Mouse (Mus musculus) urinary bladder, postnatal 4 days (tissue): Measurements from ENCODE around the gene Dapk2.

ENCODE experiments used
- DNase-seq, 2 experiments: peaks; one replicate each; pipeline ENCODE4 v3.0.0; 2021 to 2022; ENCODE audit warnings: low spot score in 2 of 2

Gene Dapk2

DNA sequence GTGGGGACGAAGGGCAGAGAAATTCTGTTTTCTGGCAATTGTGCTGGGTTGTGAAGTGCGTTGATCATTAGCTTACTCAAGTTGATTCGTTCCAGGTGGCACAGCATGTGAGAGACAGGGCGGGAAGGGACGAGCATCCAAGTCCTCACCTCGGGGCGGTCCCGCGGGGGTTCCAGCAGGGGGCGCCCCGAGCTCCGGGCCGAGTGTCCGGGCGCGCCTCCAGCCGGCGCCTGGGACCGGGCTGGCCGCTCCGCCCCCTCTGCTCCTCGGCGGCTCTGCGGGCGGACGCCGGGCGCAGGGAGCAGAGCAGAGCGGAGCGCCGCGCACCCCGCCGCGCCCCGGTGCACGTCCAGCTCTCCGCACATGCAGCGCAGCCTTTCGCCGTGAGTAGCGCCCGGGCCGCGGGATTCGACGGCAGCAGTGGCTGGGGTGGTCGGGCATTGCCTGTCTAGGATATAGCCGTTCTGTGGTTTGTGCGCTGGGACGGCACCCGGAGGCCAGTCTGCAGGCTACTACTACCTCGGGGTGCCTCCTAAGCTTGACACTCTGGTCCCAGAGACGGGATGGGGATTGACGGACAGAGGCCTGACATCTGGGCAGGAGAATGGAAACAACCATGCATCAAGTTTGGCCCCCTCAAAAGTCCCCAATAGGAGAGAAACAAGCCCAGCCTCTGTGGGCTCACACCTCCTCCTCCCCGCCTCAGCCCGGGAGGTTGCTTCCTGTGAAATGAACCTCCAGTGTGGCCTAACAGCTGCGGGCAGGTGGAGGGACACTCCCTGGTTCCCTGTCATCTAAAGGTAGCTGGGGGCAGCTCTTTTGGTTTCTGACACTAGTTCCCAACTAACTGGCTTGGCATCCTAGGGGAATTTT, at the start of gene Dapk2:
Gene Dapk2, plus strand, starts transcription at position 266 of the 873 bp plus-strand sequence.
- DNase-seq: peak; percentile 81 to 86

DNA sequence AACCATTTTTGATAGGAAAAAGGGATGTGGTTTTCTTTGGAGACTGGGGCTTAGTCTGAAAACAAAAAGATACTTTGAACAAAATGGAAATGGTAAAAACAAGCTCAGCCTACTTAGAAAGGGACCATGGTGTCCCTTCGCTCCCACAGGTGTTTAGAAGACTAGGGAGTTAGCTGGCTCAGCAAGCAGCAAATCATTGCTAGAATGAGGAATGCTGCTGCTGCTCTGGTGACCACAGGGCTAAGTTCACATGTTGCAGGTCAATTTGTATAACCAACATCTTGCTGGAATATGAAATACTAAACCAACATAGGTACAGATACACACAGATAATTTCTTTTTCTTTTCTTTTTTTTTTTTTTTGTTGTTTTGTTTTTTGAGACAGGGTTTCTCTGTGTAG, 48.4 kb upstream of the Dapk2 start:
- DNase-seq: no peak

DNA sequence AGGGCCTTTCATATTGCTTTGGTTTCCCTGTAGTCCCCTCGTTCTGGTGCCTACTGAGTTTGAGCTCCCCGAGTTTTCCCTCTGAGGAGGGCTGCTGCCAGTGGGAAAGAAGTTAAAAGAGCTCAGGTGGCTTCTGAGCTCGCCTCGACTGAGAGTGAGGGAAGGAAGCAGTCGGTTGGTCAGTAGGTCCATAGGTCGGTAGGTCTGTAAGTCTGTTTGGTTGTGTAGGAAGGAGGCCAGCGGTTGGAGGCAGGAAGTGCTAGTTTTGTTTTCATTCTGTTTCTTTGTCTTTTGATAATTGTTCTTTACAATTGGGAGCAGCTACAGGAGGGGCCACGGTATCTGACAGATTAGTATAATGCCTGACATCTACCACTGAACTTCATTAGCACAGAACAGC, 47.9 kb upstream of the Dapk2 start:
- no peak for DNase-seq

DNA sequence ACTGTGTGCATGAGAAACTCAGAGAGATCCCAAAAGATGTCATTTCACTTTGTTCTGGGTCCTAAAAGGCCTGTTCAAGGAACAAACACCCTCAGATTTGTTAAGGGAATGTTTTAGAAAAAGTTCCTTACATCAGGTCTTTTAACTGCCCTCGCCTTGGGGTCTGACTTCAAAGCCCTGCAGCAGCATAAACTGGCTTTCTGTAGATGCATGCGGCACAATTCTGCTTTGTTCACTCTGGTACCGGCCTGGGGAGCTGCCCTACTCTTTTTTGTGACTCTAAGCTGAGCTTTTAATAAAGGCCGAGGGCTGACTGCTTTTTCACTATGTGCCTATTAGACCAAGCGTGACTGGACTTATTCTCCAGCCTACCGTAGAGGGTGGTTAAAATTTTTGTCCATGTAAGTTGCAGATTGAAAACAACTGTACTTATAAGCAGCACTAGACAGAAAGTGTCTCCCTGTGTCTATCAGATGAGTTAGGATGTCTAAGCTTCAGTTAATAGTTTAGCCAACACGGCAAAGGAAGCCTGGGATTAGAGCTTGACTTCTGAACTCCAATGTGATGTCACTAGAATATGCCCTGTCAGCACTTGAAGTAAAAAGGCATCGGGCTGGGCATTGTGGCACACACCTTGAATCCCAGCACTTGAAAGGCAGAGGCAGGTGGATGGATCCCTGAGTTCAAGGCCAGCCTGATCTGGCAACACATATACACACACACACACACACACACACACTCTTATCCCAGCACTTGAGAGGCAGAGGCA, 47.2 kb upstream of the Dapk2 start:
- no peak for DNase-seq

DNA sequence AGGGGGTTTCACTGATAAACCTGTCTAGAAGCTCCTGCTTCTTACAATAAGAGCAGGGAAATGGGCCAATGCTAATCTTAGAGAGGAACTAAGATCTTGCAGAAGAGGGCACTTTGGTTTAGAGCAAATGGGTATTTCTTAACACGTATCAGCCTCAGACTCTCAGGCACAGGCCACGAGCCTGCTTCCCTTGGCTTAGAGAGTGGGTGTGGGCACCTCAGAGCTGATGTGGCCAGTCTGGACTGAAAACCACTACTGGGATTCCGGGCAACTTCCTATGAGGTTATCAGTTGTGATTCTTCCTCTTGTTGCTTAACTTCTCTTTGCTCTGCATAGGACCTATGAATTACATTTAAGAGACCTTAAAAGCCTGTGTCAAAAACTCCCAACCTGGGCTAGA, 43.7 kb upstream of the Dapk2 start:
- DNase-seq: no peak

DNA sequence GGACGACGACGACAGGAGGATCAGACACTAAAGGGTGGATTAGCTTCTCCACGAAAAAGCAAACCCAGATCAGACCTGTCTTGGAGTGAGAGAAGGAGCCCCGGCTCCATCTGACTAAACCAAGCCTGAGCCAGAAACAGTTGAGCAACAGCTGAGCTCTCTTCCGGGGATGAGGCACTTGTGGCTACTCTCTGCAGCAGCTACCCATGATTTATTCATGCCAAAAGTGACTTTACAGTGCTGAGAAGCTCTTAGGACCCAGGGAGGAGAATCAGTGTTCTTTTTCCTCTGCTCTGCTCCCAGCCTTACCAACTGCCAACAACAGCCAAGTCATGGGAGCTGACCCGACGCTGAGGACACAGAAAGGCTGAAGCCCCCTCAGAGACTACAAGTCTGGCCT, 41.1 kb upstream of the Dapk2 start:
- no peak for DNase-seq

DNA sequence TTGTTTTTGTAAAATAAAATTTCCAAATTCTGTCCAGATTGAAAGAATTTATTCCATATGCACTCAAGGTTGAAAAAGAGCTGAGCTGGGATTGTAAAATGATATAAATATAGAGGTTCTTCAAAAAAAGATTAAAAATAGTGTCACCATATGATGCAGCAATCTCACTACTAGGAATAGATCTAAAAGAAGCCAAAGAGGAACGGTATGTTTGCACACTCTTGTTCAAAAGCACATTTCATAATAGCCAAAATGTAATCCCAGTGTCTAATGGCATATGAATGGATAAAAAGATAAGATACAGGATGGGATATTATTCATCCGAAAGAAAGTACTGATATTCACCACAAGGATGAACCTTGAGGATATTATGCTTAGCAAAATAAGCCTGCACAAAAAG, 38.5 kb upstream of the Dapk2 start:
- DNase-seq: no peak

DNA sequence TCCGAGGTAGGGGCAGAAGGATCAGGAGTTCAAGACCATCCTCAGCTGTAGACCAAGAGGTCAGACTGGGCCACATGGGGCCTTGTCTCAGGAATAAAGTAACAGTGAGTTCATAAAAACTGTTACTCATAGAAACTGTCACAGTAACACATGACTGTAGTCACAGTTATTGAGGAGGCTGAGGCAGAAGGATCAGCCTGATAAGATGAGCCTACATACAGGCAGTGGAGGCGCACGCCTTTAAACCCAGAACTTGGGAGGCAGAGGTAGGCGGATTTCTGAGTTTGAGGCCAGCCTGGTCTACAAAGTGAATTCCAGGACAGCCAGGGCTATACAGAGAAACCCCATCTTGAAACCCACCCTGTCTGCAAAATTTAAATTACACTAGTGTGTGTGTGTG, 37.9 kb upstream of the Dapk2 start:
- no peak for DNase-seq

DNA sequence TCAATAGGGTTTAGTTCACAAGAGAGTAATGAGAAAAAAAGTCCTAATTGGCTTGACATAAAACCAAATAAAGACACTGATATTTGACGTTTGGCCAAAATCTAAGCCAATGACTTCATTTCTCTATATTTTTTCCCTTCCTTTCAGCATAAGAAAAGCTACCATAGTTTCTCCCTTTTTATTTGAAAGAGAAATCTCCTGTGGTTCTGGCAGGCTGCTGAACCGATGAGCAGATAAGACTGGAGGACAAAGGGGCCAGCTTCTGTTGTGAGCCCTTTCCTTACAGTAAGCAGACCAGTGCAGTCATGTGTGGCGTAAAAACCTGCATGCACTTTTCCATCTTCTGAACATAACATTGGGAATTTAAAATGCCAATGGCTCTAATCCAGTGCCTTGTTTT, 37.1 kb upstream of the Dapk2 start:
- DNase-seq: no peak

DNA sequence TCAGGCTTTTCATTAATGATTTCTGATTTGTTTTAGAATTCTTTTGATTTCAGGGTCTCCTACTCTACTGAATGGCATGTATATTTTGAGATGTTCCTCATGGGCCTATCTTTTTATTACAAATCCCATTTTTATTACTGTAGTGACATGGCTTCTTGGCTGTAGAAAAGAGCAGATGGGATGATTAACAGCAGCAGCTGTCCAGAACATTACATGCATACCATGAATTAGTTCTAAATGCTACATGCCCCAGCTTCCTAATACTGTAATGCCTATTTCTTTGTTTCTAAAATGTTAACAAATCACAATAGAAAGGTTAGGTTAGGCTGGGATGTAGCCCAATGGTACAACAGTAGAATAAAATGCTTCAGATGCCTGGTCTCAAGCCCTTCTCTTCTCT, 36.6 kb upstream of the Dapk2 start:
- DNase-seq: no peak

DNA sequence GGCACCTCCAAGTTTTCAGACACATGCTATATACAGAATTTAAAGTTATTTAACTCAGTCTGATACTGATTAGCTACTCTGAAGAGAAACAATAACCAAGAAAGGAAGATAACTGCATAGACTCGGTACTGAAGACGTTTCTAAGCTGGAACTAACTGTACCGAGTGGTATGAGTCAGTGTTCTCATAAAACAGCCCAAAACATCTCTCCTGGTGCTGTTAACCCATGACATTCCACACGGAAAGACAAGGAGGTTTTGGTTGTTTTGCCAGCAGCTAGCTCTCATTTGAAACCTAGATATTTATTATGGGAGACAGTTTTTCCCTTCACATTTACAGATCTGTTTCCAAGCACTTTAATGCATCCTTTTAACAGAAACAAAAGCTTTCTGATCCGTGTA, 34.4 kb upstream of the Dapk2 start:
- no peak for DNase-seq

DNA sequence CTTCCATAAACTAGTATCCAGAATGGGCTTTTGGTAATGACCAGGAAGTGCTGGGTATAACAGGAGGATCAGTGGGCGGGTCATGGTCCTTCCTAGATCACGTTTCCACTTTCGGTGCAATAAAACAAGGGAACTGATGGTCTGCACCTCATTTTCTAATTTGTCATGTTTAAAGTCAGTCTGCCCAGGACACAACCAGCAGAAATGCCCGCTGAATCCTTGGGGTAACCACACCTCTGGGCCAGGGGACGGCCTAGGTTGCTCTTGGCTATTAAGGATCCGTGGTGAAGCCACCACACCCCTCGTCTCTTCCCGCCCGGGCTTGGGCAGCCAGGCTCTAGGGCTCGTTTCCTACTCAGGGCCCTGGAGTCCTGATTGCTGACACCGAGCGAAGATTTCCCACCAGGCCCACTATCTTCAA, 33.9 kb upstream of the Dapk2 start:
- no peak for DNase-seq

DNA sequence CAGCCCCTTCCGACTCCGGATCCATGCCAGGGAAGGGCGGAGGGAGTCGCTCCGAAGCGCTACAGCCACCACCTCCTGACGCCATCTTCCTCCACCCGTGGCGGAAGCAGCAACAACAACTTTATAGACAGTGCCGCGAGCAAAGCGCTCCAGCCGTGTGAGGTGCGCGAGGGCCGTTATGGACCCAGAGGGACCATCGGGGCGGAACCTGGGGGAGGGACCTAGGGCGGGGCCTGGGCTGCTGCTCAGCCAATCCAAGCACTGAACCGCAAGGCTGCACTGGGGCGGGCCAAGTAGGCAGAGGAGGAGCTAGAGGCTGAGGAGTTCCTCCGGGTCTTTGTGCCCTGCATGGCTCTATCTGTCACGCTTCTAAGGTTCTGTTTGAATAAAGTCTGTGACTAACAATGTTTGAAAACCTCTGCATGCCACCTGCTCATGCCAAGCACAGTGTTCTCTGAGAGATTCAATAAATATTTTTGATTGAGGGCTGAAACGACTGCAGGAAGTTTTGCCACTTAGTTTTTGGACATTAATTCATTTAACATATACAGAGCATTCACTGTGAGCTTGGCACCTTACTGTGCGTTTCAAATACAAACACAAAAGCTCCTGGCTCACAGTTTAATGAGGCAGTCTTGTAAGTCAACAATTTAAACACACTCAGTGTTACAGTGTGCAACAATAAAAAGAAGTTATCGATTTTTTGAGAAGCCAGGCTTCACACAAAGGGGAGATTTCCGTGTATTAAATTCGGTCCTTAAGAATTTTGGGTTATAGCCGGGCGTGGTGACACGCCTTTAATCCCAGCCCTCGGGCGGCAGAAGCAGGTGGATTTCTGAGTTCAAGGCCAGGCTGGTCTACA, 33.1 kb upstream of the Dapk2 start:
- DNase-seq: peak; percentile 98

DNA sequence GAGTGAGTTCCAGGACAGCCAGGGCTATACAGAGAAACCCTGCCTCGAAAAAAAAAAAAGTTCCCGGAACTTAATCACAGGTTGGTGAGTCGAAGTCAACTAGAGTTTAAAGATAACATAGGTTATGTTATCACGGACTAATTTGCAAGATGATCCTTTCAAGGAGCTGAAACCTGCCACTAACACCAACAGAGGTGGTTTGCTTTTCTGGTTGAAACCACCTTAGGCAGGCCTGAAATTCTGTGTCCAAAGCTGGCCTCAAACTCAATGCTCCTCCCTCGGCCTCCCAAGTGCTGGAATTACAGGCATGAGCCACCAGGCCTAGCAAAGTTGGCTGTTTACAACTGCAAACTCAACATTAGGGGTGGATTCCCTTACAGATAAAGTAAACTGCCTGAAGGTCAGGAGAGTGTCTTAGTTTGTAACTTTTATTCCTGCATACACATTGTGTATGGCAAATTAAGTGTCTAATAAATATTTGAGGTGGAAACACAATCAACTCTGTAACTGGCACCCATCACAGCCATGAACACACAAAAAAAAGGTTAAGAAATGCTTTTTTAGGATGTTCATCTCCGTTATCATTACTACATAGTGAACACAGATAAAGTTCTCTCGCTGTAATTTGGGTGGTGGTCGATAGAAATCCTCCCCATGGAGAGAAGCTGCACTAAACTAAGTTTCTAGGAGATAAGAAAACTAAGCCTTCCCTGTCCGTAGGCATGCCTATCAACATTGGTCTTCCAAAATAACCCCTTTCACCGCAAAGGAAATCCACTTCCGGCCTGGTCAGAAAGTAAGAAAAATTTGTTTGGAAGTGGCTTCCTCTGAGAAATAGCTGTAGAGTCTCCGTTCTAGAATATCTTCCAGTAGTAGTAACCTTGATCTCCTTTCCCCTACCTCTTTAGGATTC, 32.2 kb upstream of the Dapk2 start:
- no peak for DNase-seq

DNA sequence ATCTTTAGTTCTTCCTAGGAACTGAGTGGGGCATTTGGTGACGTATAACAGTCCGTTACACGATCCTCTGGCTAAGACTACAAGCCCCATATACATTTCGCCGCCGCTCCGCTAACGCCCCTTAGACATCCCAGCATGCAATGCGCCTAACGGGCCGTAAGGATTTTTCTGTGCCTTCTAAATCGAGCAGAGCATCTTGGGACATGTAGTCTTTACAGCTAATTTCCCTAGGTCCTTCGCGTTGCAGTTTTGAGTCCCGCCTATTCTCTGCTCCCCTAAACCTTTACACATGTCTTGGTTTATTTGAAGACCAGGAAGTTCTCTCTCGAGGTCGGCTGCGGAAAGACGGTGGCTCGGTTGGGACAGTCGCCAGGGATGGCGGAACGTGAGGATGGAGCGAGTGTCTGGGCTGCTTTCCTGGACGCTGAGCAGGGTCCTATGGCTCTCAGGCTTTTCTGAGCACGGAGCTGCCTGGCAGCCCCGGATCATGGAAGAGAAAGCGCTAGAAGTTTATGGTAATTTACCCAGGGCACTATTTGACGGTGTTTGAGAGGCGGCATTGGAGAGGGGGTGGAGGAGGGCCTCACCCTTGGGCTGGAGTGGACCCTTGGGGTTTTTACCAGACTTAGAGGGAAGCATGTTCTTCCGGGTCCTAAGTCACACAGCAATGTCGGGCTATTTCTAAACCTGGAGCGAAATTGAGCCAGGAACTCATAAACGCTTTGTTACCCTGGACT, 31.4 kb upstream of the Dapk2 start, which contains the start of the genes Snx1 and Ciao2a:
Gene Snx1, minus strand, starts transcription at position 132 of the 737 bp plus-strand sequence.
Gene Ciao2a, plus strand, starts transcription at position 156 of the 737 bp plus-strand sequence.
- DNase-seq: peak; percentile 87 to 92

DNA sequence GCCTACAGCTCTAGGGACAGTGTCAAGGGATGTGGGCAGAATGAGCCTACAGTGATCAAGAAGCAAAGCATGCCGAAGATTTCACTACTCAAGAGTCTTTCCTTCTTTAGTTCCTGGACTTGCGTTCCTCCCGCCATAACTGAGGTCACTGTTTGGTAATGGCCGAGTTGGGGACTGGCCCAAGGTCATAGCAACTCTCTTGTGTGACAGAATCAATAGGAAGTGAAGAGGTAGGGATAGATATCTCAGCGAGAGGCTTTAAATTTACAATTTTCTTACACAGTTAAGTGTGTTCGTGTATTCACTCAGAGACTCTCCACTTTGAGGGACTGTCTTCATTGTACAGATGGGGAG, 30.9 kb upstream of the Dapk2 start:
- DNase-seq: no peak

DNA sequence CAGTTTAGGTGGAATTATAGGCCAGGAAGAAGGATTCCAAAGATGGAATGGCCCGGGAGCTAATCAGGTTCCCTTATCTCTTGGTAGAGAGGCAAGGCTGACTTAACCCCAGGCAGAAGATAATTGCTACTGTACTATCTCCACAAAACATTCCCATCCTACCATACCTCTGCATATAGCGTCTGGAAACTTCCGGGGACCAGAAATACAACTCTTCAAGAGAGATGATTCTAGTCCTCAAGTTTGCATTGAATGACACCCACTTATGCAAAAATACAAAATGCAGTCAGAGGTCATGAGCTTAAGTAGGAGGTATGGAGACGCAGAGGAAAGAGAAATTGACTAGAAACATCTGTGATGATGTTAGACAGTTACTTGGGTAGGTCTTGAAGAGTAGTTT, 30.1 kb upstream of the Dapk2 start:
- no peak for DNase-seq

DNA sequence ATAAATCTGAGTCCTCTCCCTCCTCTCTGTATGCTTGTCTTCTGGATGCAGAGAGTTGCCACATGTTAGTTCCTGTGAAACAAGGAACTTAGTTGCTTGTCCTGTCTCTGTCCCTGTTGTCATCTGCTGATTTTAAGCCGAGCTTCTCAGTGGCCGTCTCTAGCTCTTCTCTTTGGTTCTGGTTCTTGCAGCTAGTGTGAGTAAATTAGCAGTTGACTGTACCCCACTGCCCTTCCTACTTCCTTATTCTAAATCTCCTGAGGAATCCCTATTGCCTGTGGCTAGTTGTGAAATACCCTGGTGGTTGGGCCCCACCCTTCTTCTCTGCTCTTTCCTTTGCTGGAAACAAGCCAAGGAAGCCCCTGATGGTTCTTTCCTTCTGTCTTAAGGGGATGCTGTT, 26.6 kb upstream of the Dapk2 start:
- DNase-seq: no peak

DNA sequence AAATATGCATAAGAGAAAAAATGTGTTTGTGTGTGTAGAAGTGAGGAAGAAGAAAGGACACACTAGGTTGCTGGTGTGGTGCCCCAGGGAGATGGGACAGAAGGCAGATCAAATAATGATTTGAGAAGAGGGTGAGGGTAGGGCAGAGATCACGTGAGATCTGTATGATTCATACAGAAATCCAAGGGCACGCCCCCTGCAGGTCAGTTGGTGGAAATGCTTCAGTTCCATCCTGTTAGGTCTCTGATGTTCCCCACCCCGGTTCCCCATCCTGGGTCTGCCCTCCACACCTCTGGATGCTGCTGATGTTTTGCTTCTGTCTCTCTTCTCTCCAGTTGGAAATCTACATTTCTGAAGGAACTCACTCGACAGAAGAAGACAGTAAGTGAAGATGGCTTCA, 22.1 kb upstream of the Dapk2 start:
- DNase-seq: no peak

DNA sequence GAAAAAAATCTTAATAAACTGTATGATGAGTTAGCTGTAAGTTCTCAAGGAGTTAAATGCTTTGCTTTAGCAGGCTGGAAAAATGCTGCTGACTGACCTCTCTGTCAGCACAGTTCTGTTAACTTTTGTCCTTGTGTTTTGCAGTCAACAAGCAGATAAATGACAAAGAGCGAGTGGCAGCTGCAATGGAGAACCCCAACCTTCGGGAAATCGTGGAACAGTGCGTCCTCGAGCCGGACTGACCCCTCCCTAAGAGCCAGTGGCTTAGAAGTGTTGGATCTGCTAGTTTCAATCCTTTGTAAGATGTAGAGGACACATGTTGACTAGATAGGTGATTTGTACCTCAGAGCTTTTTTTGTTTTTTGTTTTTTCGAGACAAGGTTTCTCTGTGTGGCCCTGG, 19.8 kb upstream of the Dapk2 start:
- no peak for DNase-seq
